19 mouse cellular contexts compared by ENCODE assay signal in genomic region chr9:114747012-114747411, GRCm38 (mm10). TPM values are rescaled to one million over a fixed set of nuclear protein-coding genes. Genes with fewer than 3 reads are reported as not detected.
DNase-seq lines count a peak whose midpoint lies in the region; TF ChIP-seq lines count a peak whose summit lies in the region.
"Had no signal": no experiment of that assay in that cellular context is flagged by ENCODE, and none has a peak within 500 bp of the region (broad histone marks: within the 10 kb centered on the region; RNA-seq: fewer than 3 reads in every experiment).

No protein-coding gene starts in this region.

- TF ChIP-seq POLR2A in cortical plate, adult 2 months (IDR thresholded peaks at IDR 0.05; ENCODE audit: extremely low read depth, insufficient read depth, low read length), result no peak

- peak overlapping the region; percentile 42 for H3K27ac ChIP-seq in left cerebral cortex, adult 2 months
- H3K27ac ChIP-seq in cortical plate, adult 2 months (ENCODE audit: insufficient read depth, low read length), result peak overlapping the region; percentile 62
- H3K27ac ChIP-seq: forebrain, embryonic 13.5 days; gastrocnemius, adult 2 months; heart, embryonic 13.5 days; limb, embryonic 12.5 days; liver, embryonic 13.5 days; lung, embryonic 15.5 days had no signal

- H3K4me3 ChIP-seq in left cerebral cortex, adult 2 months, result no peak overlapping the region
- no peak overlapping the region for H3K4me3 ChIP-seq in cortical plate, adult 2 months (ENCODE audit: insufficient read depth, low read length)
- H3K4me3 ChIP-seq: forebrain, embryonic 13.5 days; gastrocnemius, adult 2 months; heart, embryonic 13.5 days; limb, embryonic 12.5 days; liver, embryonic 13.5 days; lung, embryonic 15.5 days had no signal

- DNase-seq in frontal cortex, adult 2 months (ENCODE audit: extremely low spot score in 1 of 2, low spot score in 1 of 2), result peak; percentile 33 to 62
- no peak for DNase-seq in frontal cortex, postnatal 25 days (ENCODE audit: low spot score in 2 of 2)
- DNase-seq in left cerebral cortex, adult 2 months (ENCODE audit: extremely low spot score in 1 of 2, low spot score in 2 of 2), result peak in 1 of 2 experiments; percentile 36
- DNase-seq in left cerebral cortex, postnatal 4 days, result no peak
- DNase-seq in right cerebral cortex, postnatal 36 days (ENCODE audit: low spot score in 2 of 2), result peak; percentile 51 to 54
- no peak for DNase-seq in liver
- DNase-seq: adrenal gland, postnatal 36 days; cerebellum, adult 2 months; cerebellum, postnatal 36 days; gastrocnemius, adult 2 months; kidney, adult 9 months; kidney, postnatal 36 days; liver, embryonic 13.5 days; thymus, postnatal 25 days had no signal

- H3K4me1 ChIP-seq in cortical plate, adult 2 months (ENCODE audit: control insufficient read depth, insufficient read depth, low read length), result peaks cover 7% of the 10 kb centered on the region
- H3K4me1 ChIP-seq: forebrain, embryonic 13.5 days; limb, embryonic 12.5 days; lung, embryonic 15.5 days had no signal

- intact Hi-C loops in left cerebral cortex, adult 2 months (cut with DNase I), result no loop called here
- intact Hi-C loops in left cerebral cortex, postnatal 4 days (cut with DNase I), result no loop called here

- TF ChIP-seq CTCF in left cerebral cortex, adult 2 months (IDR thresholded peaks at IDR 0.05), result peak; percentile 6; the same call in 1 of the 2 replicates
- no peak for TF ChIP-seq CTCF in cortical plate, adult 2 months (IDR thresholded peaks at IDR 0.05; ENCODE audit: extremely low read depth, insufficient read depth, low read length)

RNA-seq across cellular contexts. Expression of gene Cmtm6, which starts 16.1 kb away (rescaled TPM):
- 18.4 and 23.9 TPM in 2 replicates for polyA plus RNA-seq in frontal cortex, adult 2 months (2012; rRNA removed)
- 10 to 100 TPM; 19.8 to 22.4 TPM for total RNA-seq in left cerebral cortex, adult 2 months (2021)
- 10 to 100 TPM; 19.6 to 20.6 TPM for total RNA-seq in left cerebral cortex, postnatal 4 days (2021)
- polyA plus RNA-seq in cortical plate, adult 2 months (2012; rRNA removed), result 22.8 and 23.8 TPM in 2 replicates

RNA-seq across cellular contexts. Expression of gene Cmtm7, which starts 34.6 kb away (rescaled TPM):
- 9.5 and 9.8 TPM in 2 replicates for polyA plus RNA-seq in frontal cortex, adult 2 months (2012; rRNA removed)
- 1 to 10 TPM; 3.7 to 4.8 TPM for total RNA-seq in left cerebral cortex, adult 2 months (2021)
- 1 to 10 TPM; 3.1 to 3.8 TPM for total RNA-seq in left cerebral cortex, postnatal 4 days (2021)
- 8.9 and 9.1 TPM in 2 replicates for polyA plus RNA-seq in cortical plate, adult 2 months (2012; rRNA removed)

RNA-seq across cellular contexts. Expression of gene Dync1li1, which starts 58.4 kb away (rescaled TPM):
- 49.7 and 56.9 TPM in 2 replicates for polyA plus RNA-seq in frontal cortex, adult 2 months (2012; rRNA removed)
- 10 to 100 TPM; 87.7 to 91.9 TPM for total RNA-seq in left cerebral cortex, adult 2 months (2021)
- total RNA-seq in left cerebral cortex, postnatal 4 days (2021), result 100 to 1,000 TPM; 121 to 128 TPM
- polyA plus RNA-seq in cortical plate, adult 2 months (2012; rRNA removed), result 57.8 and 57.9 TPM in 2 replicates

Comparison
In these comparisons a context has a peak if more than half of its experiments do, and no peak if none do; other contexts are left out.
1. DNase-seq: peak in frontal cortex, adult 2 months (2 of 2) and right cerebral cortex, postnatal 36 days (2 of 2); none in frontal cortex, postnatal 25 days (0 of 2), left cerebral cortex, postnatal 4 days (single experiment) and liver (single experiment).